Mouse (Mus musculus) frontal cortex, adult 2 months (tissue): ENCODE data around the gene Ap3s2. TPM values are rescaled to one million over a fixed set of nuclear protein-coding genes. Genes with fewer than 3 reads are reported as not detected.

Experiments used
- DNase-seq, 2 experiments: peaks; one replicate each; pipeline ENCODE4 v3.0.0; 2022; ENCODE audit warnings: low spot score in 1 of 2; ENCODE audit errors: extremely low spot score in 1 of 2
- polyA plus RNA-seq: library from polyadenylated mRNA; depleted of rRNA; stranded (reverse); fragments of >200 nt; gene quantifications from 2 replicates; pipeline ENCODE4 v1.2.3, GENCODE M21; 2012; rRNA removed

Gene Ap3s2
- polyA plus RNA-seq, 1 experiment, result 41.9 TPM

DNA sequence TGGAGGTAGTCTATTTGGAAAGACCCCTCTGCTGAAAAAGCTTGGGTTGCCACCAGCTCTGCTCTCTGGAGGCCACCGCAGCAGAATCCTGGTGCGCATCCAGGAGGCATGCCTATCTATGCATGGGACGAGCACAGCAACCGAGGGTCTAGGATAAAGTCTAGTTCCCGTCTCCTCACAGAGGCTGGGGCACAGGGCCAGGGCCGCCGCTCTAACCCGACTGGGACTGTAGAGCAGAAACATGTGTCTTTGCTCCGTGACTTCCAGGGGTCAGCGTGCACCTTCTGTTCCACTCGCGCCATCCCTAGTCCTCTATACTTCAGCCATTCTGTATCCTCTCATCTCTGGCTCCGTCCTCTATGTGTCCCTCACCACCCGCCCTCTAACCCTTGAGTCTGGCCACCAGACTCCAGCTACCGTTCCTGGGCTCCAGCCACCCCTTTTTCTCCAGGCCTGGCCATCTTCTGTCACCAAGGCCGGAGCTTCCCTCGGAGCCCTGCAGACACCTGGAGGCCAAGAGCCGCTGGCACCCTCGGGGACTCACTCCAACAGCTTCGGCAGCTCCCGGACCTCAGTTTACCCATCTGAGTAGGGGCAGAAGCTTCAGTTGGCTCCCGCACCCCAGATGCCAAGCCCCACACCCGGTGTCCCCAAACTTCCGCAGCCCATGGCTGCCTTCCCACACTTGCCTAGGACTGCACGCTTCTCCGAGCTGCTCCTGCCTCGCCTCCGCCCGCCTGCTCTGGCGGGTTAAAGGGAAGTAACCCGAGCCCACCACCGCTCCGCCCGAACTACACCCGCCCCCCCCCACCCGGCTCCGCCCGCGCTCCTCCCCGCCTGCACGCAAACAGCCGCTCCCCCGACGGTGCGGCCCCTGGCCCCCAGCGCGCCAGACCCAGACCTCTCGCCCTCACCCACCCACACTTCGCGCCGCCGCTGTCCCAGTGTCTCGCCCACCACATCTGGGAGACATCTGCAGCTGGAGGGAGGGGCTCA, 72.7 kb downstream of the Ap3s2 start:
- no peak for DNase-seq

GRCm38 (mm10) chr7:79846342-79846741, 74.1 kb downstream of the Ap3s2 start:
- DNase-seq, result no peak

DNA sequence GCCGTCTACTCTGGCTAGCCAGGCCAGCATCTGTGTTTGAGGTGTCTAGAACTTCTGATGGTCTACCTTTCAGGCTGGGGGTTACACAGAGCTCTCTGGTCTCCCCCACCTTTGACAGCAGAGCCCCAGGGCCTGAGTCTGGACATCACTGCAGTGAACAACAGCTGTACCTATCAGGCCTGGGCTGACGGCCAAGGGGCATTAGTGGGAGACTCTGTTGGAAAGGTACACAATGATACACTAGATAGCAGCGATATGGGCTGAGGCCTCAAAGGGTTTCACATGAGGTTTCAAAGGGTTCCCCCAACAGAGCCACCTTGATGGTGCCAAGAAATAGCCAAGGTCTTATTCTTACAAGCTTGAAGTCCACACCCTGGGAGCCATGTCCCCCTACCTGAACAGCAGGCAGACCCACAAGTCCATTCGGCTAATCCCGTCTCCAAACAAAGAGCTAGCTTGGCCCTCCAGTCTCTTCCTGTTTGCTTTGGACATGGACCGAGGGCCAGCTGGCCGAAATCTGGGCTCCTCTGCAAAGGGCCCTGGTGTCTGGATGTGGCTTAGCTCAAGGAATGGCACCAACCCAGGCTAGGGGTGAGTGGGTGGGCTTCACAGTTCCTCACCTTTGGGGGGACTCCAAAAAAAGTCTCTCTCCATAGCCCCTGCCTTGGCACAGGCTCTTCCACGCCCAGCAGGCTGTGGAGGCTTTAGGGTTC, 76.2 kb downstream of the Ap3s2 start:
- DNase-seq, result no peak

GRCm38 (mm10) chr7:79842163-79842562, 78.3 kb downstream of the Ap3s2 start:
- DNase-seq, result no peak

DNA sequence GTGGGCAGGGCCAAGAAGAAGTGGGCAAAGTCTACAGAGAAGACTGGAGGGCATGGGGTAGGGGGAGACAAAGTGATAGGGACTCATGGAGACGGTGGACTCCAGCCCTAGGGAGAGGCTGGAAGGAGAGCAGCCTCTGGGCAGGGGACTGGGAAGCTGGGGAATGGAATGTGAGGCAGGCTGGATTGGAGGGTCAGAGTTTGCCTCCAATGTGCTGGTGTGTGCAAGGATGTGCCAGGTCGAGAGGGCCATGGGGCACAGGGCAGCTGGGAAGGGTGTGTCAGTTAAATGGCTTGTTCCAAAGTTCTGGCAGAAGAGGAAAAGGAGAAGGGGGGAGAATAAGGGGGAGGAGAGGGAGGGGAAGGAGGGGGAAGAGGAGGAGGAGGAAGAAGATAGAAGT, 83.2 kb downstream of the Ap3s2 start:
- DNase-seq, result no peak

DNA sequence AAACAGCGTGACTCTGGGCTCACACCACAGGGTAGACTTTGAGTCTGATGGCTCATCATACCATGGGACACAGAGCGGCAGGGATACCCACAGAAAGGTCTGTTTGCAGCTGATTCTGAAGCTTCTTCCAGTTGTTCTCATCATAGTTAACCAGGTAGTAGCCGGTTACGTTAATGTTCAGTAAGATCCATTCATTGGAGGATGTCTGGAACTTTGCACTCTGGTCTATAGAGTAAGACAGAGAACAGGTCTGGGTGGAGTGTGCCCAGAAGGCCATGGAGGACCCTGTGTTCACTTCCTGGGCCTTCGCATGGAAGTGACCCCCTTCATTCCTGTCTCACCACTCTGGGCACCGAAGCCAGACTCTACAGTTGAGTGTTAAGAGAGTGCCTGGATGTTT, 85.3 kb downstream of the Ap3s2 start:
- DNase-seq, result no peak

GRCm38 (mm10) chr7:79832980-79833379, 87.5 kb downstream of the Ap3s2 start:
- DNase-seq, result no peak

DNA sequence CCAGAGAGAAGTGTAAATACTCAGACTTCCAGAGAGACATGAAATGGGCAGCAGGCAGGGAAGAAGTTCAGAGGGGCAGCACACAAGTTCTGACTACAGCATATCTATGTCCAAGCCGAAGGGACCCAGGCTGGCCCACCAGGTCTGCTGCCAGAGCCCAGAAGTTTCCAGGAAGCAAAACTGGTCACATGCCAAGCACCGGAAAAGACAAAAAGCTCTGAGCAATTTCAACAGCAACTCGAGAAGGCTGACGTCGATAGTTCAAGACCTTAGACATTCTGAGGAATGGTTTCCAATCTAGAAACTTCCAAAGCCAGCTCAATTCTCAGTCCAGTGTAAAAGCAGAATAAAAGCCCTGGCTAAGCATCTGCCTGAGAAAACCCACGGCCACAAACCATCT, 88.9 kb downstream of the Ap3s2 start:
- no peak for DNase-seq

- DNase-seq, result no peak
Measured at GRCm38 (mm10) chr7:79831145-79831544, 89.3 kb downstream of the Ap3s2 start.

- no peak for DNase-seq
Measured at GRCm38 (mm10) chr7:79828341-79828740, 92.1 kb downstream of the Ap3s2 start.

Other genes starting within 250 kb of the Ap3s2 start
- 3.2 and 3.8 TPM in 2 replicates for gene Kif7, start 204.9 kb downstream of the Ap3s2 start, polyA plus RNA-seq
- 0.14 and 0.25 TPM in 2 replicates for gene Plin1, start 187.7 kb downstream of the Ap3s2 start, polyA plus RNA-seq
- 19.1 and 19.2 TPM in 2 replicates for gene Pex11a, start 177.5 kb downstream of the Ap3s2 start, polyA plus RNA-seq
- gene Wdr93, start 177.5 kb downstream of the Ap3s2 start, polyA plus RNA-seq, result 0.10 and 0.34 TPM in 2 replicates
- 0.16 and 0.19 TPM in 2 replicates for gene Mesp1, start 126.9 kb downstream of the Ap3s2 start, polyA plus RNA-seq
- gene Mesp2, start 109.9 kb downstream of the Ap3s2 start, polyA plus RNA-seq, result 0.78 and 0.88 TPM in 2 replicates
- 5.4 and 5.9 TPM in 2 replicates for gene Anpep, start 59.6 kb downstream of the Ap3s2 start, polyA plus RNA-seq
- gene Arpin, start 14.7 kb upstream of the Ap3s2 start, polyA plus RNA-seq, result 14.7 and 16.8 TPM in 2 replicates
- 19.5 and 20.2 TPM in 2 replicates for gene Zfp710, start 104.2 kb upstream of the Ap3s2 start, polyA plus RNA-seq
- gene Idh2, start 194.7 kb upstream of the Ap3s2 start, polyA plus RNA-seq, result 97.6 and 107 TPM in 2 replicates